Mouse (Mus musculus) stomach, postnatal 0 days (tissue): ENCODE measurements around the gene Atoh8.

Experiments used
- CTCF ChIP-seq: IDR thresholded peaks from 2 replicates; pipeline ENCODE4 v1.5.1; 2016; ENCODE audit warnings: antibody characterized with exemption, low read depth, mild to moderate bottlenecking, moderate library complexity
- EP300 ChIP-seq: optimal IDR thresholded peaks from 2 replicates; pipeline ENCODE3; 2016; ENCODE audit warnings: antibody characterized with exemption

- no peak for TF ChIP-seq CTCF
- no peak for TF ChIP-seq EP300
These were observed 17.1 kb upstream of the Atoh8 start for GRCm38 (mm10) chr6:72252433-72252832.
